Mouse (Mus musculus) MN1 (cell line): Measurements from ENCODE around the gene Defb19.

Source experiments
- DNase-seq: peaks from one replicate; pipeline ENCODE4 v3.0.0-alpha.2; 2016; ENCODE audit warnings: low spot score

Defb19 gene

GRCm38 (mm10) chr2:152580107-152580506, at the start of gene Defb19:
Gene Defb19, minus strand, starts transcription at chr2:152580312.
- DNase-seq = no peak

DNA sequence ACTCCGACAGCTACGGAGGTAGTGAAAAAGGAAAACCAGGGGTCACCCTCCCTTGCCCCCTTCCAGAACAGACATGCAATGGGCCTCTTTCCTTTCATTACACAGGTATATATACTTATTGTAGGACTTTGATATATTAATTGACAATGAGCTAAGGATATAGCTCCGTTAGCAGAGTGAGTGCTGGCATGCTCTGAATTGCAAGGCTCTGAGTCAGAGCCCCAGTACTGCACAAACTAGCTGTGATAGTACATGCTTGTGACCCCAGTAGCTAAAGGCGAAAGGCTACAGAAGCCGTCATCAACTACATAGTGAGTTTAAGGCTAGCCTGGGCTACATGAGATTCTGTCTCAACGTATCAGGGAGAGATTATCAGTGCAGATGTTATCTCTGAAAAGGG, 49.8 kb upstream of the Defb19 start:
- no peak for DNase-seq

DNA sequence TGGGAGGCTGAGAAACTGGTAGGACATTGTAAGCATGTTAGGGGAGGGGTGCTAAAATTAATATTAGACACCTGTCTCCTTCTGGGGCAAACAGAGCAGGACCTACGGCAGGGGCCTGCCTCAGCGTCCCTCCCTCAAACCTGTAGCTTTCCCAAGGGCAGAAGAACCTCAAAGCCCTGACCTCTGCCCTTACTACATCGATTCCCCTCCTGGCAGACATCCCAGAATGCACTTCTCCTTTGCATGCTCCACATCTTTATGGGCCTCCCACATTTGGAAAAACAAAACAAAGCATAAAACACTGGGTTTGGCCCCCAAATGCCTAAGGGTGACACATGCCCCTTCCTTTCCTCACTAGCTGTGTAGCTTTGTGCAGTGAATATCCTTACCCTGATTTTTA, 49.1 kb upstream of the Defb19 start:
- DNase-seq = no peak

DNA sequence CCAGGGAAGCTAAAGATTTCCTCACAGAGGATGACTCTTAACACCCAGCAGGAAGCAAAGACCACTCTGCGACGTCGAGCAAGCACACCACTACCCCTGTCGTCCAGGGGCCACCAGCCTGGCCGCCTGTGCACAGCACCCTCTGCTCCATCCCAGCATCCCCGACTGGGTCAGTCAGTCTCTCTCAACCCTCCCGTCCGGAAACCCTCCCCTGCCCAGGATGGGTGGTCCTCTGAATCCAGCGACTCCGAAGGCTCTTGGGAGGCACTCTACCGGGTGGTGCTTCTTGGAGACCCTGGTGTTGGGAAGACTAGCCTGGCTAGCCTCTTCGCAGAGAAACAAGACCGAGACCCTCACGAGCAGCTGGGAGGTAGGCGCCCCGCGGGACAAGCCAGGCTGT, 48.0 kb upstream of the Defb19 start:
- no peak for DNase-seq

DNA sequence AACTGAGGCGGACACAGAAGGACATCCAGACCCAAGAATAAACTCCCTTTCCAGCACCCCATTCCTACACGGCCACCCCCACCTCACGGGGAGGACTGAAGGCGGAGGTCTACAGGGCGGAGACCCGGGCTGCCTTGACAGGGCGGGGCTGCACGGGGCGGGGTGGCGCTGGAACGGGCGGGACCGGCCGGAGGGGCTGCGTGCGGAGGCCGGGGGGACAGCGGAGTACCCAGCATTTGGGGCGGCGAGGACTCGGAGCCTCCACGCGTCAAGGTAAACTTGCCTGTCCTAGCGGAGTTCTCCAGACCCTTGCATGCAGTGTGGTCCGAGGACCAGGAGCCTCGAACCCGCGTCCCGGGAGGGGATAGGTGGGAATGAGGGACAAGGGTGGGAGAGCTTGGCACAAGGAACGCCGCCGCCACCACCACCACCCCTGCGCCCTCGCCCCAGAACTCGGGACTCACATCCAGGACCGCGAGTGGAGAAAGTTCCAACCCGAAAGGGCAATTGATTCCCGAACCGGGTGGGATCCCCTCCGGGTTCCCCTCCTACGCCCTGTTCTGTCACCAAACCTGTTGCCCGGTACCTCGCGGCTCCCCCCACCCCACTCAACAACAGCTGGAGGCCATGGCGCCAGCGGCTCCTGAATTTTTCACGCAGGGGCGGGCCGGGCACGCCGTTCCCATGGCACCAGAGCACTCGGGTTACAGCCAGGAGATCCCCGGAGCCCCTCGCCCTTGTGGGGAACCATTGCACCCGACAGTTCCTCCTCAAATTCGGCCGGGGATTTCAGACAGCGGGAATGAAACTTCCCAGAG, 46.9 kb upstream of the Defb19 start, which contains the start of gene Rem1:
Gene Rem1, plus strand, starts transcription at position 178 of the 818 bp plus-strand sequence.
- no peak for DNase-seq

GRCm38 (mm10) chr2:152625256-152625655, 45.1 kb upstream of the Defb19 start:
- DNase-seq = no peak

GRCm38 (mm10) chr2:152624566-152624965, 44.5 kb upstream of the Defb19 start:
- DNase-seq = no peak

GRCm38 (mm10) chr2:152622953-152623352, 42.8 kb upstream of the Defb19 start, which contains the start of gene Defb25:
Gene Defb25, minus strand, starts transcription at chr2:152623053.
- DNase-seq = no peak

GRCm38 (mm10) chr2:152622151-152622550, 42.0 kb upstream of the Defb19 start:
- DNase-seq = no peak

DNA sequence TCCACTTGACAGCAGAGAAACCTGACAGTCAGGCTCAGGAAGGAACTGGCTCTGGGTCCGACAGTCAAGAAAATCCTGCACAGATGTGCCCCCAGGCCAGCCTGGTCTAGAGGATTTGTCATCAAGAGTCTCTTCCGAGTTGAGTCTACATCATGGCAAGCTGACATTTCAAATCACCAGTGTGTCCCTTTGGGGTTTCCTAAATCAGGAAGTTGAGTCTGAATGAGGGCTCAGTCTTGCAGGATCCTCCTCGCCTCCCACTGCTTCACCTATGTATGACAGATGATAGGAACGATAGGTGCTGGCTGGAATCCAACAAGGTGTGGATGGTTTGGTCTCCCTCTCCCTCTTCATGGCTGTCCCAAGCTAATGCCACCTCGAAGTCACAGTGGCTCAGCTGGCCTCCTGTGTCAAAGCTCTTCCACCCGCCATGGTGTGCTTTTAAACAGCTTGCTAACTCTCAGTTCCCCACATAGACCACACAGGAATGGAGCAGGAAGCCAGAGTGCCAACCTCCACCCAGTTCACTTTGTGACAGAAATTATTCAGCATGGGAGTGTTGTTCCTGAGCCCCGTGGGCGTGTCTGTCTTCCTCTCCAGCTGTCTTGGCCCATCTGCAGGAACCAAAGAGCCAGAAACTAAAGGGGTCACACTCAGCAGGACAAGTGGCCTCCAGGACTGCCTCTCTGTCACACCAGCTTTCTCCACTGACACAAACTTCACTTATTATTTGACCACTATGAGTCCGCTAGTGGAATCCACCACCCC, 40.4 kb upstream of the Defb19 start:
- no peak for DNase-seq

DNA sequence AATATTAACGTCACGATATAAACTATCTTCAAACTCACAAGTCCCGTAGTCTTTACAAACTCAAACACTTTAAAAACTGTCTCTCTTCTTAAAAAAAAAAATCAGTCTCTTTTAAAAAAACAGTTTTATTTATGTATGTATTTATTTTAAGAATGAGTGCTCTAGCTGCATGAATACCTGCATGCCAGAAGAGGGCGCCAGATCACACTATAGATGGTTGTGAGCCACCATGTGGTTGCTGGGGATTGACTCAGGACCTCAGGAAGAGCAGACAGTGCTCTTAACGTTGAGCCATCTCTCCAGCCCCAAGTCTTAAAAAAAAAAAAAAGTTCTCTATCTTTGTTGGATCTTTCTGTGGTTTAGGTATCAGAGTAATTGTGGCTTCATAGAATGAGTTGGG, 37.3 kb upstream of the Defb19 start:
- peak; percentile 28 for DNase-seq

- no peak for DNase-seq
Measured at GRCm38 (mm10) chr2:152616470-152616869, 36.4 kb upstream of the Defb19 start.

GRCm38 (mm10) chr2:152615563-152615962, 35.5 kb upstream of the Defb19 start:
- peak; percentile 86 for DNase-seq

DNA sequence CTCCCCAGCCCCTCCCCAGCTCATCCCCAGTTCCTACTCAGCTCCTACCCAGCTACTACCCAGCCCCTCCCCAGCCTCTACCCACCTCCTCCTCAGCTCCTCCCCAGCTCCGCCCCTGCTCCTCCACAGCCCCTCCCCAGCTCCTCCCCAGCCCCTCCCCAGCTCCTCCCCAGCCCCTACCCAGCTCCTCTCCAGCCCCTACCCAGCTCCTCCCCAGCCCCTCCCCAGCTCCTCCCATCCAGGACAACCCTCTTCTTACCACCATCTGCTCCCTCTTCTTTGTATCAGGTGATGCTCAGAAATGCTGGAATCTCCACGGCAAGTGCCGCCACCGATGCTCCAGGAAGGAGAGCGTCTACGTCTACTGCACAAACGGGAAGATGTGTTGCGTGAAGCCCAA, 32.1 kb upstream of the Defb19 start:
- no peak for DNase-seq

- DNase-seq = no peak
Measured at GRCm38 (mm10) chr2:152608719-152609118, 28.6 kb upstream of the Defb19 start.

GRCm38 (mm10) chr2:152607746-152608145, 27.6 kb upstream of the Defb19 start:
- no peak for DNase-seq

DNA sequence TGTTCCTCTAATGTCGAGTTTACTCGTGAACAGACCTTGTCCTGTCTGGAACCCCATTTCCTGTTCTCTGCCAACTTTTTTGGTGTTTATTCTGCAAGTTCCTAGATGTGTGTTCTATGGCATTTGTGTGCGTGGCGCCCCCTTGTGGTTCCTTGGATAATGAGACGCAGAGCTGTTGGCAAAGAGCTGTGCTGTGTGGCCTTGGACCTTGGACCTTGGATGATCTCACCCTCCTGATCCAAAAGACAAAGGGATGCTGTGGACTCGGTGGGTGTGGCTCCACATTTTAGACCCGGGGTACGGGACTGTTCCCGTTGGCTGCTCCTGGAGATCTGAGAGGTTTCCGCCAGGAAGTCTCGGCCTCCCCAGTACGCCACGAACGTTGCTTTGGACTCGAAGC, 23.9 kb upstream of the Defb19 start, which contains the start of gene Defb36:
Gene Defb36, plus strand, starts transcription at position 271 of the 400 bp plus-strand sequence.
- DNase-seq = no peak

DNA sequence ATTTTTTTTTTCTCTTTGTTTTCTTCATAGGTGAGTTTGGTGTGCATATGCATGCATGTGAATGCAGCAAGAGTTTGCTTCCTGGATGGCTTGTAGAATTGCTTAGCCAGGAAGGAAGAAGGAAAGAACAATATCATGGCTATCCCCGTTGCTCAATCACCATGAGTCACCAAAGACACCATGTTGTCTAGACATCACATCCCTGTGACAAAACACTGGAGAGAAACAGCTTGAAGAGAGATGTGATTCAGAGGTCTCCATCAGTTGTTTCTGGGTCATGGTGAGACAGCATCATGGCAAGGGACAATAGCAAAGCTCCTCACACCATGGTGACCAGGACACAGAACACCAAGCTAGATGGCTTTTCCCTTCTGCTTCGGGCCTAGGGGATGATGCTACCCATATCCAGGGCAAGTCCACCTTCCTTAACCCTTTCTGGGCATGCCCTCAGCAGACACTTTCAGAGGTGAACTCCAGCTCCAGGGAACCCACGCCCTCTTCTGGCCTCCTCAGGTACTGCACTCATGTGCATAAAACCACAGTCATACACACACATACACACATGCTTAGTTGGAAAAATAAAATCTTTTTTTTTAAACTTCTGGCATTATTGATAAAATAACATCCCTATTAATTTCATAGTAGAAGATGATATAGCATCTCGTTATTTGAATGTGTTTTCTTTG, 21.3 kb upstream of the Defb19 start:
- DNase-seq = no peak

DNA sequence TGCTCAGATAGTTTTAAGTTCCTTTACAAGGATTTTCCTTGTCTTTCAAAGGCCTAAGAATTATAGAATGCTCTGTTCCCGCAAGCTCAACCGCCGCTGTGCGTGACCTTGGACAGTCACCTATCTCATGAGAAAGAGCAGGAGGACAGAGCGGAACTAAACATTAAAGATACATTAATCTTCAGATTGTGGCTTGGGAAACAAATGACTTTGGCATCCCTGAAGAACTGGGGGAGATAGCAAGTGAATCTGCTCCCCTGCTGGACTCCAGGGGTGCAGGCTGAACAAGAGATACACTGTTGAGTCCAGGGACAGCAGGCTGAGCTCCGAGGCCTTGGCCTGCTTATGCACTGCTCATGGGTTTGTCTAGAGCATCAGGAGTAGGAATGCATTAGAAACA, 20.0 kb upstream of the Defb19 start:
- DNase-seq = no peak

DNA sequence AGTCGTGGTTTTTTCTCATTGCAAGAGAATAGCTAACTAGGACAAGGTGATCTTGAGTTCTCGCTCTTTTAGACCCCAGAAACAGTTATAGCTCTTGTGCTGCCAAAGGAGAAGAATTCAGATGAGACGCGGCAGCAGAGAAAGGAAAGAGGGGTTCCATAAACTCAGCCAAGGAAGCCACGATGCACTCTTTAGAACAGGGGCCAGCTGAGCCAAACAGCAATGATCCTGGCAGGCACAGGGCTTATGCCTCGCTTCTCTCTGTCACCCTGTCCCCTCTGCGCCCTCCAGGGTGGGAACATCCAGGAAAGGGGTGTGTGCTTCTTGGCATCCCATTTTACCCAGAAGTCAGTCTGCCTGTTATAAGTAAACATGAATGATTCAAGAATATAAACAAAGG, 19.2 kb upstream of the Defb19 start, which contains the start of gene Defb45:
Gene Defb45, minus strand, starts transcription at position 101 of the 400 bp plus-strand sequence.
- DNase-seq = no peak

DNA sequence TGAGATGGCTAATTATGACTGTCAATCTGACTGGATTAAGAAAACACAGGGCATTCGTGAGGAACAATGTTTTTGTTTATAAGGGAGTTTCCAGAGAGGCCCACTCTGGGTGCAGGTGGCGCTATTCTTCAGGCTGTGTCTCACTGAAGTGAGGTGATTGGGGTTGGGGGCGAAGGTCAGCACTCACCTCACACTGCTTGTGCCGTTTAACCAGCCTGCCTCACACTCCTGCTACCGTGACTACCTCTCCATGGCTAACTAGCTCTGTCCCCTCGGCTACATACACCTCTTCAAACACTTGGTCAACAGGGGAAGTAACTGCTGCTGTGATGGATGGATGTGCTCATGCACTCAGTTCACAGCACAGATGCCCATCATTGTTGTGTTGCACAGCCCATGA, 8.9 kb upstream of the Defb19 start:
- DNase-seq = no peak

DNA sequence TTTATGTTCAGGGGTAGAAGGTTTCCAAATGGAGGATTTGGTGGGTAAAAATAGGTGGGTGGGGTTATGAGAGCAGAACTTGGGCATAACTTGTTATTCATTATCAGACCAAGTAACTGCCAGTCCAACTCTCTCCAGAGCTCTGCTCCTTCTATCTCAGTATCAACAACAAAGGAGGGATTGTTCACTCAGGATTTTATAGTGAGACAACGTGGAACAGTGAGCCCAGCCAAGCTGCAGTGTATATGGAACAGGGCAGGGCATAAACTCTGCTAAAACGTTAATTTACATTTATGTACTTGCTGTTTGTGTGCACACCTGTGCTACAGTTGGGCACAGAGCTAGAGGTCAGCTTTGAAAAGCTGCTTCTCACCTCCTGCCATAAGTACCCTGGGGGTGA, 8.3 kb upstream of the Defb19 start:
- no peak for DNase-seq
